Mouse (Mus musculus) cerebellum, adult 11-12 months (tissue): ENCODE data around the gene Mbl1.

Experiments used
- DNase-seq: peaks from one replicate; pipeline ENCODE4 v3.0.0; 2022

Gene Mbl1

GRCm38 (mm10) chr14:41151220-41151898 lies at the start of gene Mbl1:
Gene Mbl1 (plus strand): TSS chr14:41151458.
- no peak for DNase-seq

DNA sequence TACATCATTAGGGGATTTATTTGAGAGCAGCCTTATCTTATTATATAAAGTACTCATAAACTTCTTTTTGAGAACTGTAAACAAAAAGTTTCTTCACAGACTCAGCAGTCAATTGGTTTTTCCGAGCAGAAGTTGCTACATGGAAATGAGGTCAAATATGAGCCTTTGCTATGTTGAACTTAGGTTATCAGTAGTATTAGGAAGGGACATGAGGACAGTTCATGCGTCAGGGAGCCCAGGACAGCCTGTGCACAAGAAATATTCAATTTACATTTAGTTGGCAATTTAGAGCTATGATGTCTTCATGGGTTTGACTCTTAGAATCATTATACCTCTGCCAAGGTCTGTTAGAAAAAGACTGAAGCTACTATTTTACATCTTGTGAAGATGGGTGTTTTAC lies 49.0 kb upstream of the Mbl1 start:
- DNase-seq, result no peak

DNA sequence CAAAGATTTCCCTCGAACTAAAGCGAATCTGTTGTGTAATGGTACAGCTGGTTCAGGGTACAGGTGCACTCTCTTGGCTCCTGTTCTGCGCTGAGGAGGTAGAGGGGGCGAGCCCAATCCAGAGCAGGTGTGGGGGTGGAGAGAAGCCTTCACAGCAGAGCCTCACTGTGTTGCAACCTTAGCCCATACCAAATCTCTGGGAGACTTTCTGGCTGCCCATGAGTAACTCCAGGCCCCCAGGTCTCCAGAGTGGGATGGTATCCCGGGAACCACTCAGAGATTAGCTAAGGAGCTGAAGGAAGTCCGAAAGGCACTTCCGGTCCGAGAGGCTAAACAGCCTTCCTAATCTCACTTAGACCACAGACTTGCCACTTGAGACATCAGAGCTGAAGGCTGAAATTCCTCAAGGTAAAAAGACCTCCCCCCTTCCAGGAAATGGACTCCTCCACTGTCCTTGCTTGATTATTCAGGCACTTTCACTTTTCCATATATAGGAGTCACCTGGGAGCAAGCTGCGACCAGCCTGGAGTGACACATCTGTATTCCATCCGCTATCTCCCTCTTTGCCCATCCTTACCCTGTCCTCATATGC lies 46.3 kb upstream of the Mbl1 start, which contains the start of gene Mat1a:
TSS of gene Mat1a (plus strand) at position 183 of the 592 bp plus-strand sequence.
- DNase-seq, result no peak

DNA sequence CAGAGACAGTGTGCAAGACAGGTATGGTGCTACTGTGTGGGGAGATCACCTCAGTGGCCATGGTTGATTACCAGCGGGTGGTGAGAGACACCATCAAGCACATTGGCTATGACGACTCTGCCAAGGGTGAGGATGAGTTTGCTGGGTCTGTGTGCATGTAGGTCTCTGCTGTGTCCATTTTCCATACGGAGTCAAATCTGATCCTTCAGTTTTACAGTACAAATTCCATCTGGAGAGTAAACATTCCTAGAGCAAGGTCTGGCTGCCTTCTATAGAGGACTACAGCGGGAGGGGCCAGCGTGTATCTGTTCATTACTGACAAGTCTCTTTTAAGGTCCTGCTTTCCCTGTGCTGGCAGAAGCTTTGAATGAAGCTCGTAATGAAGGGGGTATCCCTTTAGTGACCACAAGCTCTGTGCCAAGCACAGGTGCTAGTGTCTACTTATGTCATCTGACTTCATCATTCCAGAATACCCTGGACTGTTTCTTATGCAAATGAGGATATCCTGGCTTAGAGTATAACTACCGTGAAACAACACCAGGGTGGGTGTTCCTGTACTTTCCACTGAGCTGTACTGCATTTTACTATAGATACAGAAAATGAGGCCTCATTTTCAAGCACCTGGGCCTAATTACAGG lies 40.1 kb upstream of the Mbl1 start:
- DNase-seq, result no peak

GRCm38 (mm10) chr14:41112944-41113343 lies 38.3 kb upstream of the Mbl1 start:
- no peak for DNase-seq

DNA sequence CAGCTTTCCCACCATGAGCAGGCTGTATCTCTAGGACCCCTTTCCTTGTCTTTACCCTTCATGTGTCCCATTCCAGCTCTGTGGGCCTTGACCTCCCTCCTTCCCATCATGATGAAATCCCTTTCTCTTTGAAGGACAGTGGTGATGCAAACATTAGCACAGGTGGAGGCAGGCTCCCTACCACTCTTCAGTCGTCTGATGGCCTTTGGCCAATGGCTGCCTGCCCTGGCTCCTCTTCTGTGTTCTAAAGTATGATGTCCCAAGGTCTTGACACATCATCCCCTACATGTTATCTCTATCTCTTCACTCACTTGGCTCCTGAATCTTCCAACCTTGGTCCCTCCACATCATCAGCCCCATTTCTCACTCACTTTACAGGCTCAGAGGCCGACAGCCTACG lies 35.0 kb upstream of the Mbl1 start:
- DNase-seq, result no peak

DNA sequence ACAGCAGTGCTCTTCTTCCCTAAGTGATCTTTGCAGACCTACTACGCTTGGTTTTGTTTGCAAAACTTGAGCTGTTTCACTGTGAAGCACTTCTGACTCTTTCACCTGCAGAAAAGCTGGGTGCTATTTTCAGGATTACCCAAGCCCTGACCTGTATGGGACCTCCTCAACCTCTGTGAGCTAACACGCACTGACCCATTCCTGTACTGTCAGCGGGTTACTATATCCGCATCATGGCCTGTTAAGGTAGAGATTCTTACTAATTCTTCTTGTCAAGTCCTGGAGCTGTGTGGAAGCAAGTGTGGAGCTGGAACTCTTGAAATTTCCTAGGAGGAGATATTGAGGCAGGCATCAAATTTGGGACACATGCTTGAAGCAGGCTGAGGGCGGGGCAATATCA lies 26.6 kb upstream of the Mbl1 start:
- DNase-seq, result no peak

GRCm38 (mm10) chr14:41127997-41128396 lies 23.3 kb upstream of the Mbl1 start:
- DNase-seq, result no peak

GRCm38 (mm10) chr14:41131540-41131939 lies 19.7 kb upstream of the Mbl1 start, which contains the start of gene Sftpa1:
Gene Sftpa1 (plus strand): TSS chr14:41131782.
- no peak for DNase-seq

GRCm38 (mm10) chr14:41137006-41137405 lies 14.3 kb upstream of the Mbl1 start:
- no peak for DNase-seq

GRCm38 (mm10) chr14:41140686-41141085 lies 10.6 kb upstream of the Mbl1 start:
- DNase-seq, result no peak

GRCm38 (mm10) chr14:41146035-41146434 lies 5.2 kb upstream of the Mbl1 start:
- no peak for DNase-seq

DNA sequence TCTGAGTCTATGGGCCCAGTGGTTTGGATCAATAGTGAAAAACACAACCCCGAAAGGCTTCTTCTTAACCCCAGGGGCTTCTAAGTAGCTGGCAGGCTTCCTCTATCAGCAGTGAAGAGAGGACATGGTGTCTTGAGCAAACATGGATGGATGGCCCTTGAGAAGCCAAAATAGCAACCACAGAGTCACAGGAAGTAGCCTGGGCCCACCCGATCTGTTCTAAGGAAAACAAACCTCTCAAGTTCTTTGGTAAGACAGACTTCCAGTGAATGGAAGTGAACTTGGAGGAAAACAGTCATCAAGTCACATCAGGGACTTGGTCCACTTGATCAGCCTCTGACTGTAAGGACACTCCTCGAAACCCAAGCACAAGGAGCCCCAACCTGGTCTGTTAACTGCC lies 4.3 kb upstream of the Mbl1 start:
- DNase-seq, result no peak

DNA sequence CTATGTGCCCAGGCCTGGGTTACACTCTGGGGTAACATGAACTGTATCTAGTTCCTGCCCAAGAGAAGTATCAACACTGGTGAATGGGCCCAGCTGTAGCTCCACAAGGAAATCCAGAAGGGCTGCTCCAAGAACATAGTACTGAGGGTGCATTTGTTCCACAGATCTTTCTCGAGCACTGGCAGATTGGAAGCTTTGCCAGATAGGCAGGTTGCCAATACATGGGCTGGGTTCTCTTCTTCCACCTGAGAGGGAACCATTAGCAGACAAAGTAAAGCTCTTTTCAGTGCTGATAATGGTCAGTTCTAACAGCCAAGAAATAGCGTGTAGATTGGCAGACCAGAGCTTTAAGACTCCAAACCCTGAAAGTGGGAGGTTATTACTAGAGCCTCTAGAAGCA lies 3.9 kb upstream of the Mbl1 start:
- DNase-seq, result no peak

- DNase-seq, result no peak
Observed at GRCm38 (mm10) chr14:41160076-41160475, 8.8 kb downstream of the Mbl1 start.

DNA sequence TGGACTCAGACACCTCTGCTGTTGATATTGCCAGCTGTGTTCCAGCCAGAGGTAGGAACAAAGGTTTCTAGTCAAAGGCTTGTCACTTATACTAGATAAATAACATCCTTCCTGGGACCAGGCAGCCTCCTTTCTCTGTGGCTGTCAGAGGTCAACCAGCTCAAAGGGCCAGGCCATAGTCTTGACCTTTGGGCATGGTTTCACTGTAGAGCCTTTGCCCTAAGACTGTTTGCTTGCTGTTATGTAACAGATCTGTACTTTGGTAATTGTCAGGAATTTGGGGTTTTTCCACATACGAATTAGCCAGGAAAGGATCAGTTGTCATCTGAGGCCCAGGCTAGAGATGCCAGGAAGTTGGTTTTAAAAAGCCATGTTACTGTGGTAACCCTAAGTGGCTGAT lies 9.5 kb downstream of the Mbl1 start:
- no peak for DNase-seq

DNA sequence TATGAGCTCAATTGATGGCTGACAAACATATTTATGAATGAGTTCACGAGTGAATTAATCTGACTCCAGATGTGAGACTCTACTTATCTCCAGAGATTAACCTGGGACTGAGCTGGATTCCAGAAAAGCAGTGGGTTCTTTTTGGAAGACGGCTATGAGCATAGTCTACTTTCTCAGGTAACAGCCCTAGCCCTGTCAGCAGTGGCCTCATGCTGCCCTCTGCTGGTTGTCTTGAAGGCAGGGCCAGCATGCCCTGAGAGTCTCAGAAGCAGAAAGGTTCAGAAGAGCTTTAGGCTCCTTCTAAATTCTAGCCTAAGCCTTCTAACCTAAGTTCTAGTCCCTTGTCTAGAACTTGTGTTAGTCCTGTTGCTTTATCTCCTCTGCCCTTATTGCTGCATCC lies 11.4 kb downstream of the Mbl1 start:
- no peak for DNase-seq

DNA sequence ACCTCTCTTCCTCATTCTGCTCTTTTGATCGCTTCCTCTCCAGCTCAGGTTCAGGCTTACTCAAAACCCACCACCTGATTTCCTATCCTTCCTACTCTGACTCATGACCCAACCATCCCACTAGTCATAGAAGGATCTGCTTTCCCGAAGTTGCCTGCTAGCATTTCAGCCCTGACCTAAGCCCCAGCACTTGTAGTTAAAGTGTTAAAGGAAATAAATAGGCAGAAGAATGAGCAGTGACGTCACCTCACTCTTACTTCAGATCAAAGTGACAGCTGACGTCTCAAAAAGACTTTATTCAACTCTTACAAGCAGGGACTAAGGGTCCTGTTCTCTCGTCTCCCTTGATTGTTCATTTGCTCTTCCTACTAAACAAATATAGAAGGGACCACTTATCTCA lies 16.0 kb downstream of the Mbl1 start:
- DNase-seq, result no peak

- DNase-seq, result no peak
Observed at GRCm38 (mm10) chr14:41168567-41168966, 17.3 kb downstream of the Mbl1 start.

- DNase-seq, result no peak
Observed at GRCm38 (mm10) chr14:41170514-41170913, 19.3 kb downstream of the Mbl1 start.

DNA sequence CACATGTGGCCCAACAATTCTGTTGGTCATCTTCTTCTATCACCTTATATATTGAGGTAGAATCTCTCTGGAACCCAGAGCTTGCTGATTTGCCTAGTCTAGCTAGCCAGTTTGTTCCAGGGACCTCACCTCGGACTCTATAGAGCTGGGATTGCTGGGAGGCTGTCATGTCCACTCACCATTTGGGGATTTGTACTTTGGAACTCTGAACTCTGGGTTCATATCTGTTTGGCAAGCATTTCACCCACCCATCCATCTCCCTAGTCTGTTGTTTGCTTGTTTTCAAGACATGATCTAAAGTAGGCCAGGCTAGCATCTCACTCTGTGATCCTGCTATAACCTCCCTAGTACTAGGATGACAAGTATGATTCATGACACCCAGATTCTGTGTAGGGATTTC lies 23.5 kb downstream of the Mbl1 start:
- no peak for DNase-seq

GRCm38 (mm10) chr14:41185059-41185821 lies 34.0 kb downstream of the Mbl1 start, which contains the start of gene Sftpd:
Gene Sftpd (minus strand): TSS chr14:41185149.
- DNase-seq, result no peak

DNA sequence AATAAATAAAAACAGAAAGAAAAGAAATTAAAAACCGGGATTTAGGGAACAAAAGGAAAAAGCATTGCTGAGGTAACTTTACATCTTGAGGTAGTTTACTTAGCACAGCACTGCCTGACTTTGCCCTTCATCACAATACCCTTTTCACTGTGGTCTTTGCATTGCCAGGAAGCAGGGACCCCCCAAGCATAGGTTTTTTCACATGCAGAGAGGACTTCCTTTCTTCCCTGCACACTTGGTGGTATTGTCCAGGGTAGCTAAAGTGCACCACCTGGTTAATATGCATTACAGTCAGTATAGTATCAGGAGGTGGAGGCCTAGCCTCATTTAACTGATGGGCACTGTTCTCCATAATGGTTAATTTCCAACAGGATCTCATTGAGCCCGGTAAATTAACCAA lies 38.2 kb downstream of the Mbl1 start:
- no peak for DNase-seq
